Mouse (Mus musculus): Measurements from ENCODE around the gene Misp. TPM values are rescaled to one million over a fixed set of nuclear protein-coding genes. Genes with fewer than 3 reads are reported as not detected.
A peak's percentile ranks its signal among the peaks of the same experiment; 100 is the strongest.

The Misp gene
- total RNA-seq, 1 experiment from 2014 or later = 1.0 TPM

DNA sequence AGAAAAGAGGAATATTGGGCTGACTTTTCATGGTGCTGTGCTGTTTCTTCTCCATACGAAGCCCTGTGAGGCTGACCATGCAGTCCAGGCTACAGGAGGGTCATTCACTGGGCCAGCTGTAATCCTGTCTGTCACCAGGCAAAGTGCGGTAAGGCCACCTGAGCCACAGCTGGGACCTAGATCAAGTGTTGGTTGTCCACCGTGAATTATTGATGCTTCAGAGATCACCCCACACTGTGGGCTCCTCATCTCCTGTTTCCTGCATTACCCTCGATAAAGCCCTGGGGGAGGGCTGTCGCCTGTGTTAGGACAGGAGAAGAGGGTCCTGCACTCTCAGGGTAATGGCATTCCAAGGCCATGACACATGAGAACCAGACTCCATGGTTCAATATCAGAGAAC, 25.8 kb downstream of the Misp start:
- no peak for ATAC-seq (ENCODE audit: extremely low read depth, insufficient number of reproducible peaks, low FRiP score, poor library complexity, severe bottlenecking)

DNA sequence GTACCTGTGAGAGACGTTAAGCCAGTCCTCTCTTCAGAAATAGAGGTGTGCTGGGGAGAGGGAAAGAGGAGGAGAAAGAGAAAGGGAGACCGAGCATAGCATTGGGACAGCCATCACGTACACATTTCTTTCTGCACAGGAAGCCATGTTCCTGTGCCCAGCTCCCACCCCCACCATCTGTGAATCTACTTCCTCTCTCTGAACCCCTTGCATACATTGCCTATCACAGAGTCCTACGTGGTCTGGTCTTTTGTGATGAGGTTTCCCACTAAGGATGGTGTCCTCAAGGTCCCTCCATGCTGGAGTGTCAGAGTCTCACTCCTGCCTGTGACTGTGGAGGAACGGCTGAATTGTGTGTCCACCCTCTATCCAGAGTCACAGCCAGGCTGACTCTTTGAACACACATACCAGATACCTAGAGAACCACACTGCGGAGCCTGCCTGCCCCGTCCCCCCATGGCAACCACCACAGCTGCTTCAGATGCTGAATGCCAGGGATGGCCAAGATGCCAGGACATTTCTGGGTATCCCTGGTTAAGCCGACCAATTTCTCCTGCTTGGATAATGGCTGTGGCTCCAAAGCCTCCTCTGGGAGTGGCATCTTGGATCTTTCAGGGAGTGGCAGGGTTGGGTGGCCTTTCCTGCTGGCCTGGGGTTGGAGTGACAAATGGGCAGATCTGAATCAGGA, 29.3 kb downstream of the Misp start:
- no peak for ATAC-seq (ENCODE audit: extremely low read depth, insufficient number of reproducible peaks, low FRiP score, poor library complexity, severe bottlenecking)

DNA sequence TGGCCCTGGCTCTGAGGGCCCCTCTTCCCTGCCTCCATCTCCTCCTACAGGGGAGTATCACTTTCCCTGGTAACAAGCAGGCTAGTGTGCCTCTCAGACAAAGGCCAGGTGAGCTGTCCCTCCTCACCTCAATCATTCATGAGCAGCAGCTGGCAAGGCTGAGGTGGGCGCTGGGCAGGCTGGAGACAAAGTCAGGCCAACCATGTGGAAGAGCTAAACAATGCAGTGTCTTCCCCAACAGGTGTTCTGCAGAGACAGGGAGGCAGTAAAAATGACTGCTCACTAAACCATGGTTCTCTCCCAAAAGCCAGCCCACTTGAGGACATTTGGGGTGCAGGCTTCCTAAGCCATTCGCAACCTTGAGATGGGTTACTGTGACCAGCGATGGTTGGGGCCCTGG, 30.9 kb downstream of the Misp start:
- ATAC-seq (ENCODE audit: extremely low read depth, insufficient number of reproducible peaks, low FRiP score, poor library complexity, severe bottlenecking) = no peak

DNA sequence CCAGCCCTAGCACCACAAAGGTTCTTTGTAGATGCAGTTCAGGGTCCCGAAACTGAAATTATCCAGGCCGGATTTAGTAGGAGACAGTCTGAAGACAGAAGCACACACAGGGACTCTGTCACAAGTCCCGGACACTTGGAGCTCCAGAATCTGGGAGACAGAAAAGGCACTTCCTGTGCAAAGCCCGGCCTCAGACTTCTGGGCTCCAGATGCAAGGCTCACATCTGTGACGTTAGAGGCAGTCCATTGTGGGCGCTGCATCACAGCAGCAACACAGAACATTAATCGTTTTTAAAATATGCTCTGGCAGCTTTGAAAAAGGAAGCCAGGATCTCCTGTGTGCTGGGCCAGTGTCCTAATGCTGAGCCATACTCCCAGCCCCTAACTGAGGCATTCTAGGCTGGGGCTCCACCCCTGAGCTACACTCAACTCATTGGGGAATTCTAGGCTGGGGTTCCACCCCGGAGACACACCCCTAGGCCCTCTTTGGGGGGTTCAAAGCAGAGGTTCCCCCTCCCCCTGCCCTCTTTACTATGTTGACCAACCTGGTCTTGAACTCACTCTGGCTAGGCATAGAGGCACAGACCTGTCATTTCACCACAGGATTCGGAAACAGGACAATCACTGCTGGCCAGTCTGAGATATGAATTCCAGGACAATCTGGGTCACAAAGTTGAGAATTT, 31.5 kb downstream of the Misp start:
- ATAC-seq (ENCODE audit: extremely low read depth, insufficient number of reproducible peaks, low FRiP score, poor library complexity, severe bottlenecking) = no peak

DNA sequence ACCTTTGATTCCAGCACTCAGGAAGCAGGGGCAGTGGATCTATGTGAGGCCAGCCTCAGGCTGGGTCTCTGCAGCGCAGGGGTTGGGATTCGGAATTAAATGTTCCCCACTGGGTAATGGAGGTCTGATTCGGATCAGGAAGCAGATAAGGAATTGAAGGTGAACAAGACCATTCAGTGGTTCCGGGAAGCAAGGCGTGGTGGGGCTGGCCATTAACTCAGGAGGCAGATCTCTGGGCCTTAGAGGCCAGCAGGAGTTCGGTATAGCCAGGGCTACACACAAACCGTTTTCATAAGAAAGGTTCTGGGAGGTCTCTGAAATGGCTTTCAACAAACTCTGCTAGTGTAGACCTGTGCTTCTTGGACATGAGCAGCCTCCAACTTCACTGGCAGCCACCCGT, 32.0 kb downstream of the Misp start:
- no peak for ATAC-seq (ENCODE audit: extremely low read depth, insufficient number of reproducible peaks, low FRiP score, poor library complexity, severe bottlenecking)

DNA sequence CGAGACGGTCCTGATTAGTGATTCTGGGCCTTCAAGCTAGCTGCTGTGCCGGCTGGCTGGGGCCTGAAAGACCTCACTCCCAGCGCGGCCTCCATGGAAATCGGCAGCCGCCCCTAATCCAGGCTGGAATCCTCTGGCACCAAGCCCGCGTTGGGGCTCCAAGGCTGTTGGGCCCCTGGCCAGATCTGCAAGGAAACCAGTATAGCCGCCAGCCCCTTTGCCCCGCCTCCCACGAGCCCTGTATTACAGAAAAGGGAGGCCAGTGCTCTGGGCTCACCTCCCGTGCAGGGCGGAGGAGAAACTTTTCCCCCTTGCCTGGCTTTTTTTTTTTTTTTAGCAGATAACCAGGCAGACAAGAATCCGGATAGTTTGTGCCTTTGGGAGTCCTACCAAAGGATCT, 32.6 kb downstream of the Misp start:
- ATAC-seq (ENCODE audit: extremely low read depth, insufficient number of reproducible peaks, low FRiP score, poor library complexity, severe bottlenecking) = no peak

DNA sequence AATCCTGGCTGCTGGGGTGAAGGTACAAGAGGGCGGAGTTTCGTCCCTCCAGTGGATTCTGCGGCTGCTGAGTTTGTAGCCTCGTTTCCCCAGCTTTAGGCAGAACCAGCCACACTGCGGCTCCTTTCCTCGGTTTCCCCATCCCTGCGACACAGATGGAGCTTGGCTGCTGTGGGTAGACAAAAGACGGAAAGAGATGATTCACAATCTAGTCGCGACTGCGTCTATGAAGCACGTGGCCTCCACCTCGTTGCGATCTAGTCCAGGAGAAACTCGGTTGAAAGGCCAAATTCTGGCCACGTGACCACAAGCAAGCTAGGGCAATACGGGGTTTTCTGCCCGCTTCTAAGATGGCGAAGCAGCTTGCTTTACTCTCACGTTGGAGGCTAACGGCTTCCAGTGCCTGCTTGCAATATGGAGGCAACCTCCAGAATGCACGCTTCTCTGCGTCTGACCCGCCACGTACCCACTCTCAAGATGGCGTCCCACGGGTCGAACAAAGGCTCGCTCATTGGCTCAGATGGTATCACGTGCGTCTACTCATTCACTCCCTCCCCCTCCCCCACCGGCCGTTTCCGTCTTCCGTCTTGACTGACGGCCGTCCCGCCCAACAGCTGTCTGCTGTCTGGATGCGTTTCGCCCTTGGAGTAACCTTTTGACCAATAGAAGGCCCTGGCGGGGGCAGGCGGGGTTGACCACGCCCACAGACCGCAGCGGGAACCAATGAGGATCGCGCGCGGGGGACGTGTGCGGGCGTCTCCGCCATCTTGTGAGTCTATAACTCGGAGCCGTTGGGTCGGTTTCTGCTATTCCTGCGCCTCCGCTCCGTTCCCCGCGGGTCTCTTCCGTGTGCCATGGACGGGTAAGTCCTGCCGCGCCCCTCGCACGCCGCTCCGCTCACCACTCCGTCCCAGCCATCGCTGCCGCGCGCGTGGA, 33.3 kb downstream of the Misp start, which contains the start of gene Ptbp1:
TSS of gene Ptbp1 (plus strand) at position 568 of the 936 bp plus-strand sequence.
- ATAC-seq (ENCODE audit: extremely low read depth, insufficient number of reproducible peaks, low FRiP score, poor library complexity, severe bottlenecking) = peak; percentile 88

DNA sequence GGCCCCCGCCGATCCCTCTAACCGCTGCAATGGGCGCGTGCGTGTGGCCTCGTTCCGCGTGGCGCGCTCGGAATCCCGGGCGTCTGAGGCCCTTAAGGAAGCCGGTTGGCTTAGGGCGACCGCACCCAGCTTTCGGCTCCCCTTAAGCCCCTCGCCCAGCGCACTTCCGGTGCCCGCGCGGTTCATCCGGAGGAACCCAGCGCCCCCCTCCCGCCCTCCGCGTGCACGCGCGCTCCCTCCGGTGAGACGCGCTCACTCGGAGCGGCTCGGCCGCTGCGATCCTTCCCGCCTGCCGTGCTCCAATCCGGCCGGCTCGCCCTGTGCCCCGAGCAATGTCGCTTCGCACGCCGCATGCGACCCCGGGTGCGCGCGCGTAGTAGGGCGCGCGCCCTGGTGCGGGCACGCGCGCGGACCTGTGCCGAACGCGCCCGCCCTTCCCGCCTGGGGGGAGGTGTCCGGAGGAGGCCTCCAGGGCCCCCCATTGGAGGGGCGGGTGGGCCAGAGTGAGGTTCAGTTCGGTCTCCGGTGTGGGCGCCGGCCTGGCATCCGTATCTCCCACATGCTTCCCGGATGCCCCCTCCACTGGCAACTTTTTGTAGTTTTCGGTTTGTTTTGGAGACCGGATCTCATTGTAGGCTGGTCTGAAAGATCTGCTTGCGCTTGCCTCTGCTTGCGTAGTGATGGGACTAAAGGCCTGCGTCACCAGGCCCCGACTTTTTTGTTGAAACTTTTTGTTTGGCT, 34.2 kb downstream of the Misp start:
- no peak for ATAC-seq (ENCODE audit: extremely low read depth, insufficient number of reproducible peaks, low FRiP score, poor library complexity, severe bottlenecking)

DNA sequence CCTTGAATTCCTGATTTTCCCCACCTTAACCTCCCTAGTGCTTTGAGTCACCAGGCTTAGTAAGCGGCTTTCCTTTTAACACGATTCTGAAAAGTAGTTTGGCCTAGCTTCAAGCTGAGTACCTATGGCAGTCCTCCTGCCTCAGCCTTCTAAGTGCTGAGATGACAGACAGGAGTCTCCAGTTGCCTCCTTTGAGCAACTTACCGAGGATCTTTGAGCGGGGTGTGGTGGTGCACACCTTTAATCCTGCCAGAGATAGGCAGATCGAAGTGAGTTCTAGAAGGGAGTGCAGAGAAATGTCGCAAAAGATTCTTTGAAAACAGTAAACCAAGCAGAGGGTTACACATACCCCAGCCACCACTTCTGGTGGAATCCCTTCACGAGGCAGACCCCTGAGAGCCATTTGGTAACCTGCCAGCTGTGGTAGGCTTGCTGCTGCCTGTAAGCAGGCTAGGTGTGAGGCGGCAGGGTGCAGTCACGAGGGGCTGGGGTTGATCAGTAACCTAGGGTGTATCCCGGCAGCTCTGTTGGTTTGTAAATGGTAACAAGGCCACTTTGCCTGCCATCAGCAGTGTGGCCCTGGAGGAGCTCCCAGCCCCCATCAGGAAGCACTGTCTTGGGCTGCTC, 34.9 kb downstream of the Misp start:
- ATAC-seq (ENCODE audit: extremely low read depth, insufficient number of reproducible peaks, low FRiP score, poor library complexity, severe bottlenecking) = no peak

DNA sequence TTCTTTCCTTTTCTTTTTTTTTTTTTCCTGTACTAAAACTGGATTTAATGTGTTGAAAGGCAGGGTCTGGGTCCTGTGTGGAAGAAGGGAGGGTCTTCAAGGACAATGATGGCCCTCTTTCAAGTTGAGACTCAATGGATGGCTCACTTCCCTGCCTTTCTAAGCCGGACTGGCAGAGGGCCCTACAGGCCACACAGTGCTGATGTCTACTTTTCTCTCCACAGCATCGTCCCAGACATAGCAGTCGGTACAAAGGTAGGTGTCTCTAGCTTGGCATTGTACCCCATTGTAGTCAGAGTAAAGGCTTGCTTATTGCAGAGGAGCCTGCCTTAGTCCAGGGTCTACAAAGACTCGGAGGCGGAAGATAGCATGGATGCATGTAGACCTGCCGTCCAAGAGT, 35.5 kb downstream of the Misp start:
- no peak for ATAC-seq (ENCODE audit: extremely low read depth, insufficient number of reproducible peaks, low FRiP score, poor library complexity, severe bottlenecking)

DNA sequence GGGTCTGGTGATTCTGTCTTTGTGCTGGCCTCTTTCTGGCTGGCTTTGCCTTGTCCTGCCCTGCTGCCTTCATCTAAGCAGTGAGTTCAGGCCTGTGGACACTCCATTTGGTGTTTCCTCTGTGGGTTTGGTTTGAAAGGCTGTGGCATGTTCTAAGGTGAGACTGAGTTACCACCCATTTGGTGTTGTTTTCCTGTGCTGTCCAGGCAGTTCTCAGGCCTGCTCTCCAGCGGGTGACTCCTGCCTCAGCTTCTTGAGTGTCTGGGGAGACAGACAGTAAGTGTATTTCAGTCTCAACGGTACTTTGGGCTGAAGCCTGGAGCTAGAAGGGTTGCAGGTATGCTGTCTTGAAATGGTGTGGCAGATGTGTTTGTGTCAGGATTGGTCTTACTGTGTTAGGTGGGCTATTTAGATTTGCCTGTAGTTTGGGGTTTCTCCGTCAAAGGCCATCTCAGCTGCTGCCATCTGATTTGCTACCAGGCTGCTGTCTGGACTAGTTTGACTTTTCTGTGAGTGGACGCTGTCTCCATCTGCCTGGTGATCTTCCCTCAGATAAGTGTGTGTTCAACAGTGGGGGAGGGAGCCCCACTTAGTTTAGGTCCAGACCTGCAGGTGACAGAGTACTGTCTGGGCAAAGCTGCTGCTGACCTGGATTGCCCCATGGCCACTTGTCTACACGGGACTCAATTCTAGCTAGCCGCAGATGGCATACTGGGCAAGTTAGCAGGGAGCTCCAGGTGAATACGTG, 36.1 kb downstream of the Misp start:
- no peak for ATAC-seq (ENCODE audit: extremely low read depth, insufficient number of reproducible peaks, low FRiP score, poor library complexity, severe bottlenecking)

DNA sequence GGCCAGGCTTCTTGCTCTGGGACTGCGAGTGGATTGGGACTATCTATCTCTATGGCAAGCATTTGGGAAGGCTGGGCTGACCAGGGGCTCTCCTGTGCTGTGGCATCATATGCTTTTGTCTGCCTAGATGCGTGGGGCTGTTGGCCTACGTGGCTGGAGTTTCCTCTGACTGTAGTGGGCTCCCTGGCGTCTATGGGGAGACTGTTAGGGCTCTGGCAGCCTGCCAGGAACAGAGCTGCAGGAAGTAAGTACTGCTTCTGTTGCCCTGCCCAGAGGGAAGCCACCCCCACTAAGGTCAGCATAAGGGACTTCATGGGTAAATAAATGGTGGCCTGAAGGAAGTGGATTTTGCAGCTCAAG, 36.6 kb downstream of the Misp start:
- no peak for ATAC-seq (ENCODE audit: extremely low read depth, insufficient number of reproducible peaks, low FRiP score, poor library complexity, severe bottlenecking)

DNA sequence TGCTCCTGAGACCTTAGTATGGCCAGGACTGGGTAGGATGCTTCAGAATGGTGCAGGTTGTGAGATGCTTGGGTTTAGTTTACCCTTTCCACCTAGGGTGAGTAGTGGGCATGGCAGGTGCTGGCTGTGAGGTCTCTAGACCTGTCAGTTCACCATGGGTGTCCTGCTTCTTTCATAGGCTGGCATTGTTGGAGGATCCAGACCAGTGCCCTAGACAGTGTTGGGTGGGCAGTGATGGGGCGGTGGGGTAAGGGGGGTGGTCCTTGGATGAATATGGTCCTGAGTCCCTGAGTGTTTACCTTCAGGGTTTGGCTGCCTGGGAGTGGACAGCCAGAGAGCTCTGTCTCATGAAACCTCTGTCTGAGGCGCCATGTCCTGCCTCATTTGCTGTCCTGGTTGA, 37.1 kb downstream of the Misp start:
- no peak for ATAC-seq (ENCODE audit: extremely low read depth, insufficient number of reproducible peaks, low FRiP score, poor library complexity, severe bottlenecking)

DNA sequence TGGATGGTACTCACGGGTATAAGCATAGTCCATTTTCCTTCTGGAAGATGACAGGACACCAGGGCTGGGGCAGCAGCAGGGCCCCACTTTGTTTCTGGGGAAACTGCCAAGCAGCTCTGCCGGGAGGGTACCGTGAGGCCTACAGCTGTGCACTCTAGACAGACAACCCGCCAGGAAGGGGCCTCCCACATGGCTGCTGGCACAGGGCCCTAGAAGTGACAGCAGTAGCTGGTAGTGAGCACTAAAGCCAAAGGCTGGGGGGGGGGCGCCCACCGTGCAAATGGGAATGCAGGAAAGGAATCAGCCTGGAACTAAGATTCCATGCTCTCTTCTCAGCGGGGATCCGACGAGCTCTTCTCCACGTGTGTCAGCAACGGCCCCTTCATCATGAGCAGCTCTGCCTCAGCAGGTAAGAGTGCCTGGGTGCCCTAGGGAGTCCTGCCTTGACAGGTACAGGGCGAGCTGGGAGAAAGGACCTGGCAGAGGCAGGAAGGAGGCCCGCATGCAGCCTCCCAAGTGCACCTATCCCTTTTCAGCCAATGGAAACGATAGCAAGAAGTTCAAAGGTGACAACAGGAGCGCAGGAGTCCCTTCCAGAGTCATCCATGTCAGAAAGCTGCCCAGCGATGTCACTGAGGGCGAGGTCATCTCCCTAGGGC, 37.8 kb downstream of the Misp start:
- ATAC-seq (ENCODE audit: extremely low read depth, insufficient number of reproducible peaks, low FRiP score, poor library complexity, severe bottlenecking) = no peak

DNA sequence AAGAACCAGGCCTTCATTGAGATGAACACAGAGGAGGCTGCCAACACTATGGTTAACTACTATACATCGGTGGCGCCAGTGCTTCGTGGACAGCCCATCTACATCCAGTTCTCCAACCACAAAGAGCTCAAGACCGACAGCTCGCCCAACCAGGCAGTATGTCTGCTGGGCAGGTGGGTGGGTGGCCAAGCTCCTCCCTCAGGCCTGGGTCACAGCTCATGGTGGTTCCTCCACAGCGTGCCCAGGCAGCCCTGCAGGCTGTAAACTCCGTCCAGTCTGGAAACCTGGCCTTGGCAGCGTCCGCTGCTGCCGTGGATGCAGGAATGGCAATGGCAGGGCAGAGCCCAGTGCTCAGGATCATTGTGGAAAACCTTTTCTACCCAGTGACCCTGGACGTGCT, 38.3 kb downstream of the Misp start:
- ATAC-seq (ENCODE audit: extremely low read depth, insufficient number of reproducible peaks, low FRiP score, poor library complexity, severe bottlenecking) = no peak

DNA sequence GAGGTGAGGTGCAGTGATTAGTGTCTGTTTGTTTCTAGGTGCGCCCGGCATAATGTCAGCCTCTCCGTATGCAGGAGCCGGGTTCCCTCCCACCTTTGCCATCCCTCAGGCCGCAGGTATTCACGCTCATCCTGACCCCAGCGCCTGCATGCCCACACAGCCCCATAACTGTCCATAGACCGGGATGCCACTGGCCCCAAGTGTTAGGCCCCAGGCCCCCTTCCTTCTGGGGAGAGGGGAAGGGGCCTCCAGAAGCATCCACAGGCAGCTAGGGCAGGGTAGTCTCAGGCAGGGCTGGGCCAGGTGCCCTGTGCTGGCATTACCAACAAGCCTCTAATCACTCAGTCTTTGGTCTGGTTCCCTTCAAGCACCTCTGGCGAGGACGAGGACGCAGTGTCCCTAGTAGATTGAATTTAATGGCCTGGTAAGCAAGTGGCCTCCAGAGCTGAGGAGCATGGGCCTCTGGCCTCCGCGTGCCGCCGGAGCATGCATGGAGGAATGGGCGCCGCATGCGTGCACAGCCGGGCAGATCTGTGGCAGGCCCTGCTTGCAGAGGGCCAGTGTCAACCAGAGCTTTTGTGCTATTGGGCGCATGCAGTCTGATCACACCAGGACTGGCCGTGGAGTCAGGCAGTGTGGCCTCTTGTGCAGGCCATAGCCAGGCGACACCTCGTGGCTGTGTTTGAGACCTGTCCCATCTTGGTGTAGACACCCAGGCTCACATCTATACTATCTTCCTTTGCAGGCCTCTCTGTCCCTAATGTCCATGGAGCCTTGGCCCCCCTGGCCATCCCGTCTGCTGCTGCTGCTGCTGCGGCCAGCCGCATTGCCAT, 39.5 kb downstream of the Misp start:
- ATAC-seq (ENCODE audit: extremely low read depth, insufficient number of reproducible peaks, low FRiP score, poor library complexity, severe bottlenecking) = no peak

Data from neutrophil, adult 5-6 weeks (primary cell).